Mouse (Mus musculus): ENCODE measurements around the gene Ston1. TPM values are rescaled to one million over a fixed set of nuclear protein-coding genes. Genes with fewer than 3 reads are reported as not detected.

Gene Ston1
- 5.2 and 6.9 TPM in 2 replicates for polyA plus RNA-seq (2014; fragmentation: Nextera tagmentation; extraction: Ambion mirVana)

DNA sequence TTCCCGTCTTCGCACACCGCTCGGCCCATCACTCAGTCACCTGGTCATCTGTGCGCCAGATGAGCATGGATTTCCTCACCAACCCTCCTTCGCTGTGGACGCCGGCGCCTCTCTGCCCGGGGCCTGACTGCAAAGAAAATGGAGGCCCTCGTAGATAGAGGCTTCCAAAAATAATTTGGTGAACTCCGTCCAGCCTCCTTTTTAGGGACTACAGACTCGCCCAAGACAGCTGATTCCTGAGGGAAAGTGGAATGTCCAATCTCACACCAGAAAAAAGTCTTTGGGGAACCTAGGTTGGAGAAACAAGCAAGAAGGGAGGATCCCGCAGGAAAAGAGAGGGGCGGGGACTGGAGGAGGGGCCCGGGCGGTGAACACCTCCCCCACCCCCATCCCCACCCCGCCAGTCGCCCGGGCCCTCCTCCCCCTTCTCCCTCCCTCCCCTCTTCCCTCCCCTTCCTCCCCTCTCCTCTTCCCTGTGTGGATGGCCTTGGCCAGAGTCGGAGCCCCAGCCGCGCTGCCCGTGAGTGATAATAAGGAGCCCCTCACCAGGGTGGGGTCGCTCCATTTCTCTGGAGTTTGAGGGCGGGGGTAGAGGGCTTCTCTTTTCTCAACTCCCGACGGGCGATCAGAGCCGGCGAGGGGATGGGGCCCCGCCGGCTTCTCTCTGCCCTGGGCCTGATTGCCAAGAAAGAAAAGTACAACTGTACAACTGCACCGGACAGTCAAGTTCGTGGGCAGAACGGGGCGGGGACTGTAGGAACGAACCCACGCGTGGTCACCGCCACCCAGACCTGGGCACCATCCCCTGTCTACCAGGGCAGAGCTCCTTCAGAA lies at the start of gene Ston1:
Gene Ston1, plus strand, starts transcription at position 463 of the 834 bp plus-strand sequence.
- Histone ChIP-seq H3K9ac (ENCODE audit: low read length) (peak within 1 kb of the TSS; percentile 72), H3K9me3 (ENCODE audit: control insufficient read depth, low read length) (no peaks in the 10 kb centered on the region), H3K4me2 (ENCODE audit: low read depth, severe bottlenecking) (peak within 1 kb of the TSS; percentile 77), H3K36me3 (ENCODE audit: control insufficient read depth, insufficient read depth, low read length) (no peaks in the 10 kb centered on the region), H3K4me3 (ENCODE audit: low read depth, low read length) (peak within 1 kb of the TSS; percentile 57), H3K4me1 (ENCODE audit: control insufficient read depth, insufficient read depth, low read length) (peaks cover 15% of the 10 kb centered on the region), H3K27ac (replicated peaks; ENCODE audit: low read depth, low read length) (peak within 1 kb of the TSS; percentile 77), H3K27me3 (ENCODE audit: control insufficient read depth, insufficient read depth, low read length) (no peaks in the 10 kb centered on the region)
- ATAC-seq (ENCODE audit: insufficient number of reproducible peaks, low FRiP score, low TSS enrichment, low read depth) (peak; percentile 90), DNase-seq (ENCODE audit: low spot score) (peak; percentile 92)
- under 1% methylated on average over 41 of the region's 41 CpGs for WGBS

DNA sequence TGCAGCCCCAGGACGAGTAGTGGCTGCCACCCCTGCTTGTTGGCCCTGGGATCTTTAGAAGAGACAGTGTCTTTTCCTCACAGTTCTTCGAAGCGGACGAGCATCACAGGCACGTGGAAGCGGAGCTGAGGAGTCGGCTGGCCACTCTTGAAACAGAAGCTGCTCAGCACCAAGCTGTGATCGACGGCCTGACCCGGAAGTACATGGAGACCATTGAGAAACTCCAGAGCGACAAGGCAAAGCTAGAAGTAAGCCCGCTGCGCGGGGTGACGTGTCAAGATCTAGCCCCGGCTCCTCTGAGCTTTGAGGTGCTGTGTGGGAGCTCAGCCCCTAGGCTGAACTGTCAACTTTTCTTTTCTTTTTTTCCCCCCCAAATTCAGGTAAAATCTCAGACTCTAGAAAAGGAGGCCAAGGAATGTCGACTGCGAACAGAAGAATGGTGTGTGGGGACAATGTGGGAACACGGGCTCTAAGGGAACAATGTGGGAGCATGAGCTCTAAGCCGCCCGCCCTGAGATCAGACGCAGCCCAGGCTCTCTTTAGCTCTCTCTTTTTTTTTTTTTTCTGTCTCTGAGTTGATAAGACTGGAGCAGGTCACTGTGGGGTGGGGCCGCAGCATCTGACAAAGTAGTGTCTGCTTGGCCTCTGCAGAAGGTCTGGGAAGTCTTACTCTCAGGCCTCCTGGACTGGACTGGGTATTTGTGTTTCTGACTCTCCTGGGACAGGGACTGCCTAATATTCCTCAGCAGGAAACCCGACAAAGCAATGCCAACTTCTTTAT lies 47.9 kb upstream of the Ston1 start:
- H3K27me3 ChIP-seq (ENCODE audit: control insufficient read depth, insufficient read depth, low read length) = no peaks in the 10 kb centered on the region
- no peak for DNase-seq (ENCODE audit: low spot score)
- H3K4me3 ChIP-seq (ENCODE audit: low read depth, low read length) = no peak overlapping the region
- peaks cover 8% of the 10 kb centered on the region for H3K36me3 ChIP-seq (ENCODE audit: control insufficient read depth, insufficient read depth, low read length)
- ATAC-seq (ENCODE audit: insufficient number of reproducible peaks, low FRiP score, low TSS enrichment, low read depth) = no peak
- no peak overlapping the region for H3K27ac ChIP-seq (replicated peaks; ENCODE audit: low read depth, low read length)
- no peak overlapping the region for H3K9ac ChIP-seq (ENCODE audit: low read length)
- peaks cover 11% of the 10 kb centered on the region for H3K4me1 ChIP-seq (ENCODE audit: control insufficient read depth, insufficient read depth, low read length)
- H3K9me3 ChIP-seq (ENCODE audit: control insufficient read depth, low read length) = no peaks in the 10 kb centered on the region
- H3K4me2 ChIP-seq (ENCODE audit: low read depth, severe bottlenecking) = no peak overlapping the region
- WGBS = 83% methylated on average over 24 of the region's 24 CpGs

DNA sequence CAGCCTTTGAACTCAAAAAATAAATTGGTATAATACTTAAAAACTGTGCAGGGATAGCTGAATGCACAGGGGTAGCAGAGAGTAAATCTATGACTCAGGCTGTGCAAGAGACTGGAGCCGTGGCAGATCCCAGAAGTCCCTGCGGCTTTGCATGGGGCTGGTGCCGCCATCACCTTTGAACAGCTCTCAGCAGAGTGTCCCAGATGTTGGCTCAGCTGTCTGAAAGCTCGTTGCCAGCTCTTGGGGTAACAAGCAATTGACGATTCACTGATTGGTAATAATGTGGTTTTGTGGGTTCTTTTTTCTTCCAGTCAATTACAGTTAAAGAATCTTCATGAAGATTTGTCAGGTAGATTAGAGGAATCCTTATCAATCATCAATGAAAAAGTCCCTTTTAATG lies 47.1 kb upstream of the Ston1 start:
- Histone ChIP-seq H3K4me3 (ENCODE audit: low read depth, low read length) (no peak overlapping the region), H3K36me3 (ENCODE audit: control insufficient read depth, insufficient read depth, low read length) (peaks cover 8% of the 10 kb centered on the region), H3K9ac (ENCODE audit: low read length) (no peak overlapping the region), H3K27ac (replicated peaks; ENCODE audit: low read depth, low read length) (no peak overlapping the region), H3K4me2 (ENCODE audit: low read depth, severe bottlenecking) (no peak overlapping the region), H3K4me1 (ENCODE audit: control insufficient read depth, insufficient read depth, low read length) (peaks cover 11% of the 10 kb centered on the region), H3K27me3 (ENCODE audit: control insufficient read depth, insufficient read depth, low read length) (no peaks in the 10 kb centered on the region), H3K9me3 (ENCODE audit: control insufficient read depth, low read length) (no peaks in the 10 kb centered on the region)
- 67% methylated on average over 5 of the region's 5 CpGs for WGBS
- ATAC-seq (ENCODE audit: insufficient number of reproducible peaks, low FRiP score, low TSS enrichment, low read depth) (no peak), DNase-seq (ENCODE audit: low spot score) (no peak)

DNA sequence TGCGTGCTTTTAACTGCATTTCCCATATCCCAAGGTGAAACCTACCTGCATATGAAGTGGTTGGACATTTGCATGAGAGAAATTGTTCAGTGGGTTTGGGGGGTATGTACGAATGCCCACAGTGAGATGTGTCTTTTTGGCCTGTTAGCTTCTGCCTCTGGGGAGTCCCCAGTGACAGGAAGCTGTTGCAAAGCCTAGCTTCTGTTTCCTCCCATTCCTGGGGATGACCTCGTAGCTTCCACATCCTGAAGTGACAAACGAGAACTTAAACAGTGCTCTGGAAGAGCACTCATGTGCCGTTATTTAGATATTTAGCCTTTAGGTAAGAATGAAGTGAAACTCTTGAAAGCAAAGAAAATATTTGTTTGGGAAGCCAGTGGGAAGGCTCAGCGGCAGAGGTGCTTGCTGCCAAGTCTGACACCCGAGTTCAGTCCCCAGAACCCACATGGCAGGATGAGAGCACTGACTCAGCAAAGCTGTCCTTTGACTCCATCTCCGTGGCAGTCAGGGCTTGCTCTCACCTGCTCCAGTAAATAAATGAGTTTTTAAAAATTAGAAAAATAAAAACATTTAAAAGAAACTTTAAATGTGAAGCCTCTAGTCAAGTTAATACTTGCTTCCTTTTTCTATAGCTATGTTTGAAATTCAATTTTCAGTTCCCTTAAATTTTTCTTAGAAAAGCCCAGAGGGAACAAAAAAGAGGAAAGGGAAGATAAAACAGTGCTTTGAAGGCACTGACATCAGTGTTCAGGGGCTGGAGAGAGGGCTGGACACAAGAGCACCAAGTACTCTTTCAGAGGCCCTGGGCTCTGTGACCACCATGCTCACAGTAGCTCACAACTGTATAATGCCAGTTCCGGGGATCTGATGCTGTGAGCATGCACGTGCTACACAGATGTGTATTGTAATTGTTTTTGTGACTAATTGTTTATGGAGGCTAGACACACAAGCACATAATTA lies 46.2 kb upstream of the Ston1 start:
- Histone ChIP-seq H3K4me2 (ENCODE audit: low read depth, severe bottlenecking) (no peak overlapping the region), H3K4me1 (ENCODE audit: control insufficient read depth, insufficient read depth, low read length) (peaks cover 11% of the 10 kb centered on the region), H3K36me3 (ENCODE audit: control insufficient read depth, insufficient read depth, low read length) (peaks cover 4% of the 10 kb centered on the region; the same call in 1 of the 2 replicates), H3K9ac (ENCODE audit: low read length) (no peak overlapping the region), H3K9me3 (ENCODE audit: control insufficient read depth, low read length) (no peaks in the 10 kb centered on the region), H3K4me3 (ENCODE audit: low read depth, low read length) (no peak overlapping the region), H3K27me3 (ENCODE audit: control insufficient read depth, insufficient read depth, low read length) (no peaks in the 10 kb centered on the region), H3K27ac (replicated peaks; ENCODE audit: low read depth, low read length) (no peak overlapping the region)
- DNase-seq (ENCODE audit: low spot score) (no peak), ATAC-seq (ENCODE audit: insufficient number of reproducible peaks, low FRiP score, low TSS enrichment, low read depth) (no peak)
- WGBS = 64% methylated on average over 10 of the region's 10 CpGs

DNA sequence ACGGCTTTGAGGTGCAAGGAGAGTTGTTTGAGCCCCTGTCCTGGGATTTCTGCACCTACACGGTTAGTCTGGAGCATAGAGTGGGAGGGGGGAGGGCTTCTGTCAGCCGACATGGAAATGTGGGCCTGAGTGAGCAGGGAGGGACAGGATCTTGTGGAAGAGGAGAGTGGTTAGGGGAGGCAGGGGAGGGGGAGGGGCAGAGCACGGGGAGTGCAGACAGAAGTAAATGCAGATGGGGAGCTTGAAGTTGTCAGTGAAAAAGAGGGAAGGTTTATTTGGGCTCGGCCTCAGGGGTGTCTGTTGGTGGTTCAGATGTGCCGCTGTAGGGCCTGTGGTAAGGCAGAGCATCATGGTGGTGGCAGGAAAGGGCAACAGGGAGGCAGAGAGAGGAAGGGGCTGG lies 44.9 kb upstream of the Ston1 start:
- WGBS = 13% methylated on average over 6 of the region's 6 CpGs
- no peaks in the 10 kb centered on the region for H3K27me3 ChIP-seq (ENCODE audit: control insufficient read depth, insufficient read depth, low read length)
- no peak overlapping the region for H3K4me3 ChIP-seq (ENCODE audit: low read depth, low read length)
- DNase-seq (ENCODE audit: low spot score) (peak; percentile 30), ATAC-seq (ENCODE audit: insufficient number of reproducible peaks, low FRiP score, low TSS enrichment, low read depth) (peak; percentile 36; the same call in 1 of the 2 replicates)
- H3K4me1 ChIP-seq (ENCODE audit: control insufficient read depth, insufficient read depth, low read length) = peaks cover 11% of the 10 kb centered on the region
- H3K4me2 ChIP-seq (ENCODE audit: low read depth, severe bottlenecking) = no peak overlapping the region
- H3K9ac ChIP-seq (ENCODE audit: low read length) = no peak overlapping the region
- peaks cover 4% of the 10 kb centered on the region; the same call in 1 of the 2 replicates for H3K36me3 ChIP-seq (ENCODE audit: control insufficient read depth, insufficient read depth, low read length)
- H3K9me3 ChIP-seq (ENCODE audit: control insufficient read depth, low read length) = no peaks in the 10 kb centered on the region
- peak overlapping the region; percentile 56; the same call in 1 of the 2 replicates for H3K27ac ChIP-seq (replicated peaks; ENCODE audit: low read depth, low read length)

DNA sequence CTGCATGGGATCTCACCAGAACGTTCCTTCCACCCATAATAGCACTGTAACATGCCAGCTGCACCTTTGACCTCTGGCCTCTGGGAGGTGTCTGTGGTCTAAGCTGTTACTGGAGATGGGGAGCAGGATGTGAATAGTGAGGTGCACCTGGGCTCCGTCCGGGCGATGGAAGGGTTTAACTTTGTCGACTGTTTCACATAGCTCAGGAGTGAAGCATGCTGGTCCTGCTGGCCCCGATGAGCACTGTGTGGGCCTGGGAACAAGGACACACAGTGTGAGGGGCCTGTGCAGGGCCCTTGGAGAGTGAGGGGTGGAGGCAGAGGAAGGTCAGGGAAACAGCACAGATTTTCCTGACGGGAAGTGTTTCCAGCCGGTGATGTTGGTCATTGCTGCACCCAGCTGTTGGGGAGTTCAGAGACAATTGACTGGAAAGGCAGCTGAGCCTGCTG lies 44.5 kb upstream of the Ston1 start:
- H3K36me3 ChIP-seq (ENCODE audit: control insufficient read depth, insufficient read depth, low read length) = peaks cover 4% of the 10 kb centered on the region; the same call in 1 of the 2 replicates
- DNase-seq (ENCODE audit: low spot score) = peak; percentile 43
- H3K4me2 ChIP-seq (ENCODE audit: low read depth, severe bottlenecking) = no peak overlapping the region
- H3K4me3 ChIP-seq (ENCODE audit: low read depth, low read length) = no peak overlapping the region
- peaks cover 11% of the 10 kb centered on the region for H3K4me1 ChIP-seq (ENCODE audit: control insufficient read depth, insufficient read depth, low read length)
- 36% methylated on average over 8 of the region's 8 CpGs for WGBS
- no peak overlapping the region for H3K9ac ChIP-seq (ENCODE audit: low read length)
- ATAC-seq (ENCODE audit: insufficient number of reproducible peaks, low FRiP score, low TSS enrichment, low read depth) = peak; percentile 69
- H3K9me3 ChIP-seq (ENCODE audit: control insufficient read depth, low read length) = no peaks in the 10 kb centered on the region
- no peaks in the 10 kb centered on the region for H3K27me3 ChIP-seq (ENCODE audit: control insufficient read depth, insufficient read depth, low read length)
- peak overlapping the region; percentile 56; the same call in 1 of the 2 replicates for H3K27ac ChIP-seq (replicated peaks; ENCODE audit: low read depth, low read length)

DNA sequence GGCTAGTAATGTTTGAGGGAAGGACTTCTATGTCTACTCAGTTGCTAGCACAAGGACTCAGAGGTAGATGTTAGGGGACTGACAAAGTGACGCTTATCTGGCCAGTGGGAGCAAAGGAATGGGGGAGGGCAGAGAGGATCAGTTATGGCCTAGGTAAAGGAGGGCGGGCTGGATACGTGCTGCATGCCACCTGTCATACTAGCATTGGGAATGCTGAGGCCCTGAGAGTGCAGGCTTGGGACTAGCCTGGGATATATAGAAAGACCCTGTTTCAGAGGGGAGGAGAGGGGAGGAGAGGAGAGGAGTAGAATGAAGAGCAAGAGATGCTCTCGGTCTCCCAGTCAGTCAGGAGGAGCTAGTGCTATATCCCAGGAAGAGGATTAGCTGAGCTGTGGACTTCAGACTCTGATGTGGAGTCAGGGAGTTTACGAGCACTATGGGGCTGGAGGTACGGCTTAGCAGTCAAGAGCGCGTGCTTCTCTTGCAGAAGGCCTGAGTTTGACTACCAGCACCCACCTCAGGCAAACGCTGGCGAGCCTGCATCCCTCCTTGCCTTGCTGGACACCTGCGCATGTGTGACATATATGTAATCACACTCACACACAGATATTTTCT lies 43.9 kb upstream of the Ston1 start:
- peaks cover 4% of the 10 kb centered on the region; the same call in 1 of the 2 replicates for H3K36me3 ChIP-seq (ENCODE audit: control insufficient read depth, insufficient read depth, low read length)
- ATAC-seq (ENCODE audit: insufficient number of reproducible peaks, low FRiP score, low TSS enrichment, low read depth) (no peak), DNase-seq (ENCODE audit: low spot score) (no peak)
- H3K9me3 ChIP-seq (ENCODE audit: control insufficient read depth, low read length) = no peaks in the 10 kb centered on the region
- H3K4me1 ChIP-seq (ENCODE audit: control insufficient read depth, insufficient read depth, low read length) = peaks cover 11% of the 10 kb centered on the region
- H3K27ac ChIP-seq (replicated peaks; ENCODE audit: low read depth, low read length) = peak overlapping the region; percentile 56; the same call in 1 of the 2 replicates
- no peak overlapping the region for H3K9ac ChIP-seq (ENCODE audit: low read length)
- 78% methylated on average over 11 of the region's 11 CpGs for WGBS
- no peaks in the 10 kb centered on the region for H3K27me3 ChIP-seq (ENCODE audit: control insufficient read depth, insufficient read depth, low read length)
- no peak overlapping the region for H3K4me2 ChIP-seq (ENCODE audit: low read depth, severe bottlenecking)
- no peak overlapping the region for H3K4me3 ChIP-seq (ENCODE audit: low read depth, low read length)
